Mouse (Mus musculus): ENCODE results near the gene Ccsap. TPM values are rescaled to one million over a fixed set of nuclear protein-coding genes. Genes with fewer than 3 reads are reported as not detected.

Gene Ccsap
- total RNA-seq, 2 experiments from 2014 or later, result 1.1 to 1.8 TPM

Other genes starting within 250 kb of the Ccsap start
- 1 to 10 TPM; 3.9 to 4.9 TPM for gene Rhou, start 206.3 kb downstream of the Ccsap start, total RNA-seq (2021)
- 10 to 100 TPM; 13.3 to 14.4 TPM for gene Rab4a, start 54.2 kb downstream of the Ccsap start, total RNA-seq (2021)
- over 10,000 TPM; 58,912 to 62,167 TPM for gene Acta1, start 34.5 kb upstream of the Ccsap start, total RNA-seq (2021)
- 1 to 10 TPM; 9.8 to 9.9 TPM for gene Nup133, start 89.1 kb upstream of the Ccsap start, total RNA-seq (2021)
- 10 to 100 TPM; 12.1 to 13.0 TPM for gene Abcb10, start 122.9 kb upstream of the Ccsap start, total RNA-seq (2021)
- 10 to 100 TPM; 11.3 to 12.6 TPM for gene Taf5l, start 161.2 kb upstream of the Ccsap start, total RNA-seq (2021)
- 1 to 10 TPM; 6.0 to 8.7 TPM for gene Urb2, start 161.3 kb upstream of the Ccsap start, total RNA-seq (2021)